Mouse (Mus musculus) forebrain, postnatal 0 days (tissue): ENCODE results near the gene Ephx4. TPM values are rescaled to one million over a fixed set of nuclear protein-coding genes. Genes with fewer than 3 reads are reported as not detected.
A peak's percentile ranks its signal among the peaks of the same experiment; 100 is the strongest.

Source experiments
- ATAC-seq: fragments of 200-750 bp; cut with Nextera tagmentation; 2 replicates; pipeline ENCODE4 v1.8.0; 2017; ENCODE audit warnings: mild to moderate bottlenecking, moderate library complexity
- DNase-seq: peaks from one replicate; pipeline ENCODE4 v3.0.0-alpha.2; 2015
- H3K27ac ChIP-seq: fragments of 300-500 bp; sonication (generic); 2 replicates; pipeline ENCODE4 v1.5.1; 2014; ENCODE audit warnings: low read depth, mild to moderate bottlenecking, antibody characterized with exemption, low read length, moderate library complexity, mixed read lengths
- H3K27me3 ChIP-seq: fragments of 300-500 bp; sonication (generic); 2 replicates; pipeline ENCODE4 v1.6.1; 2014; ENCODE audit warnings: mild to moderate bottlenecking, low read length, mixed read lengths; ENCODE audit not compliant: insufficient read depth
- H3K36me3 ChIP-seq: fragments of 300-500 bp; sonication (generic); 2 replicates; pipeline ENCODE4 v1.6.1; 2014; ENCODE audit warnings: mild to moderate bottlenecking, moderate library complexity; ENCODE audit not compliant: insufficient read depth
- H3K4me1 ChIP-seq: fragments of 300-500 bp; sonication (generic); 2 replicates; pipeline ENCODE4 v1.6.1; 2014; ENCODE audit warnings: antibody characterized with exemption; ENCODE audit not compliant: insufficient read depth
- H3K4me2 ChIP-seq: fragments of 300-500 bp; sonication (generic); 2 replicates; pipeline ENCODE4 v1.6.1; 2014; ENCODE audit warnings: low read depth, mild to moderate bottlenecking, moderate library complexity
- H3K4me3 ChIP-seq: fragments of 300-500 bp; sonication (generic); 2 replicates; pipeline ENCODE4 v1.5.1; 2014; ENCODE audit warnings: low read depth, low read length, mixed read lengths
- H3K9ac ChIP-seq: fragments of 300-500 bp; sonication (generic); 2 replicates; pipeline ENCODE4 v1.6.1; 2014; ENCODE audit warnings: mild to moderate bottlenecking
- H3K9me3 ChIP-seq: fragments of 300-500 bp; sonication (generic); 2 replicates; pipeline ENCODE4 v1.6.1; 2016; ENCODE audit warnings: low read length
- CTCF ChIP-seq: sonication (generic); IDR thresholded peaks from 2 replicates; pipeline ENCODE4 v1.5.1; 2016; ENCODE audit warnings: antibody characterized with exemption, control low read depth, low read depth
- WGBS: fragments of 180-500 bp; shearing (Covaris S2); extraction: QIAGEN DNeasy Blood & Tissue Kit; methylation state at CpG from one replicate; pipeline ENCODE4 v1.1.7; 2014; 5-methylcytosine and 5-hydroxymethylcytosine counted together
- polyA plus RNA-seq: library from polyadenylated mRNA; unstranded; fragments of >200 nt; fragmentation: Nextera tagmentation; extraction: Ambion mirVana; gene quantifications from 2 replicates; pipeline ENCODE4 v1.2.1, GENCODE M21; 2015
- total RNA-seq: library from RNA; depleted of rRNA; stranded (reverse); fragments of >200 nt; gene quantifications from 2 replicates; pipeline ENCODE4 v1.2.3, GENCODE M21; 2014

The Ephx4 gene
- total and polyA plus RNA-seq, 2 experiments from 2014 or later = 12.9 to 18.0 TPM

DNA sequence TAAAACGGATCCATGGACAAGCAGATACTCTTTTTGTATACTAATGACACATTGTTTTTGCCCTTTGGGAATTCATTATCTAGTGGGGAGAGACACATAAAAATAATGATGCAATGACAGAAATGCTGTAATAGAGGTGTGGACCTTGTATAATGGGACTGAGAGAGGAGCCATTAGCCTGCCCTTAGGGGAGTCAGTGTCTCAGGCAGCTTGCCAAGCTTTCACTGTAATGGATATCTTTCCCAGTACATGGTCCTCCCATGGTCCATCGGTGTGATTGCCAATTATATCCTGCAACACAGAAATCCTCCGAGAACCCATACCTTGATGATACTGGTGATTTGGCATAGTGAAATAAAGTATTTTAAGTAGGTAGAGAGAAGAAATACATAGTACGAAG is 41.7 kb downstream of the Ephx4 start:
- Histone ChIP-seq H3K4me1 (no peaks in the 10 kb centered on the region), H3K27me3 (no peaks in the 10 kb centered on the region), H3K9ac (no peak overlapping the region), H3K27ac (no peak overlapping the region), H3K4me3 (no peak overlapping the region), H3K9me3 (no peaks in the 10 kb centered on the region), H3K36me3 (no peaks in the 10 kb centered on the region), H3K4me2 (no peak overlapping the region)
- DNase-seq (no peak), ATAC-seq (no peak)
- WGBS = 77% methylated on average over 4 of the region's 4 CpGs
- no peak for TF ChIP-seq CTCF

DNA sequence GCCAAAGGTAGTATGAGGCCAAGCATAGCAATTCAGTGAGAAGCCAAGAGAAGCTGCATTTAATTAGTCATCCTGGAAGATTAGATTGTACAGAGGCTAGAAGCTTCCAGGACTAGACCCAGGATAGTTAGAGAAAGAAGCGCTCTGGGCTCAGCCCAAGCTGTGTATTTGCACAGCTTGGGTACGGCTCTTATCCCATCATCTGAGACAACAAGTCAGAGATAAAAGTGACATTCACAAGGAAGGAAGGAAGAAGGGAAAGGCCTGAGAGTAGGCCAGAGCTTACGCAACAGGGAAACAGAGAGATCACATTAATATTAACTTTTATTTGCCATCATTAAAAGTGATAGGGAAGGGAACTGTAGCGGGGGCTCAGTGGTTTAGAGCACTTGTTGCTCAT is 45.4 kb downstream of the Ephx4 start:
- 82% methylated on average over 4 of the region's 4 CpGs for WGBS
- TF ChIP-seq CTCF = no peak
- no peak overlapping the region for H3K4me3 ChIP-seq
- no peak for DNase-seq
- H3K27ac ChIP-seq = no peak overlapping the region
- no peaks in the 10 kb centered on the region for H3K9me3 ChIP-seq
- no peaks in the 10 kb centered on the region for H3K4me1 ChIP-seq
- ATAC-seq = peak; percentile 45
- no peaks in the 10 kb centered on the region for H3K27me3 ChIP-seq
- 0 out of 2 replicates have a peak, but pooled peaks cover 3% of the 10 kb centered on the region for H3K36me3 ChIP-seq
- H3K9ac ChIP-seq = no peak overlapping the region
- H3K4me2 ChIP-seq = no peak overlapping the region

DNA sequence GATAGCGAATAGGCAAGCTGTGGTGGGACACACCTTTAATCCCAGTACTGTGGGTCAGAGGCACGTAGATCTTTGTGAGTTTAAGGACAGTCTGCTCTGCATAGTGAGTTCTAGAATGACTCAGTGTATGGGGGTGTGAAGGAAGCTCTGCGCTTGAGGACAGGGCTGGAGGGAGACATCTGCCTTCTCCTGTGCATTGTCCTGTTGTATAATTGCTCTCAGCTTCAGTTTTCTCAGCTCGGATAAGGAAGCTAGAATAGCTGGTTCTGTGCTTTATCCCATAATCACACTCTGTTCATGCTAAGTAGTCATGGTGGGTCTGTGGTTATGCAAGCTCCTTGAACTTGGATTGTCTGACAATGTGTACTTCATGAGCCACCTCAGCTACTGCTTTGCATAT is 46.2 kb downstream of the Ephx4 start:
- no peak overlapping the region for H3K27ac ChIP-seq
- no peak overlapping the region for H3K4me3 ChIP-seq
- no peak overlapping the region for H3K9ac ChIP-seq
- TF ChIP-seq CTCF = no peak
- DNase-seq (no peak), ATAC-seq (no peak)
- no peaks in the 10 kb centered on the region for H3K9me3 ChIP-seq
- 0 out of 2 replicates have a peak, but pooled peaks cover 10% of the 10 kb centered on the region for H3K36me3 ChIP-seq
- H3K4me1 ChIP-seq = no peaks in the 10 kb centered on the region
- 92% methylated on average over 4 of the region's 4 CpGs for WGBS
- no peak overlapping the region for H3K4me2 ChIP-seq
- no peaks in the 10 kb centered on the region for H3K27me3 ChIP-seq

DNA sequence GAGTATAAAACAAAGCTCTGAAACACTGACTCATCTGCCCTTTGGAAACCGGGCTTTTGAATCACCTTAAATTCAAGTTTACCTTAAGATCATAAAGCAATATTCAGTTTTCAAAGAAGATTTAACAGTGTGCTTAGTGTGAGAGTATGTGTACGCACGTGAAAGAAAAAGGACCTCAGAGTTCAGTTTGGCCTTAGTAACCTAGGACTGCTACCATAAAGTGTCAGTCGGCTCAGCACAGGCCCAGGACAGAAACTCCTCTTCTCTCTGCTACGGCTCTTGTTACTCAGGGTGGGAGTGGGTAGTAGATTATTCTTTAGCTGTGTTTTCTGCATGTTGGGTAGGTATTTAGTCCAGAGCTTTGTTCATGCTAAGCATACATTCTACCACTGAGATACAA is 47.1 kb downstream of the Ephx4 start:
- no peak for ATAC-seq
- H3K9ac ChIP-seq = no peak overlapping the region

DNA sequence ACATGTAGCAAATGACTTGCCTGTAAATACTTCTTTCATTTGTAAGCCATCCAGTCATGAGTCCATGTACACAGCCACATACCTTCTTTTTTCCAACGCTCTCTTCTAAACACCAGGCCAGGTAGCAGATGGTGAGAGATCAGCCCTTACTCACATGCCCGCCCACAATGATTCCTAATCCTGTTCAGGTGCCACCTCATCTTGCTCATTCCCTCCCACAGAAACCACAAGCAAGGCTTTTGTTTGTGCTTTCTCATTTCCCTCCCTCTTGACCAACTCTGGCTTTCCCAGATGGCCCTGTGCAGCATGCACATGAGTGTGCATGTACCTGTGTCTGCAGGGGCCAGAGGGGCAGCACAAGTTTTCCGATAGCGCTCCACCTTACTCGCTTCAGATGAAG is 47.8 kb downstream of the Ephx4 start:
- Histone ChIP-seq H3K27me3 (no peaks in the 10 kb centered on the region), H3K4me3 (no peak overlapping the region), H3K36me3 (0 out of 2 replicates have a peak, but pooled peaks cover 10% of the 10 kb centered on the region), H3K4me2 (no peak overlapping the region), H3K27ac (no peak overlapping the region), H3K9ac (no peak overlapping the region), H3K4me1 (no peaks in the 10 kb centered on the region), H3K9me3 (no peaks in the 10 kb centered on the region)
- 92% methylated on average over 5 of the region's 5 CpGs for WGBS
- ATAC-seq (no peak), DNase-seq (no peak)
- TF ChIP-seq CTCF = no peak

More for the DNA sequence above, 47.1 kb downstream of the Ephx4 start:
- H3K4me3 ChIP-seq = no peak overlapping the region
- H3K27ac ChIP-seq = no peak overlapping the region
- DNase-seq = no peak
- 0 out of 2 replicates have a peak, but pooled peaks cover 10% of the 10 kb centered on the region for H3K36me3 ChIP-seq
- no peak overlapping the region for H3K4me2 ChIP-seq
- no peak for TF ChIP-seq CTCF
- H3K4me1 ChIP-seq = no peaks in the 10 kb centered on the region
- 92% methylated on average over 5 of the region's 5 CpGs for WGBS
- no peaks in the 10 kb centered on the region for H3K9me3 ChIP-seq
- no peaks in the 10 kb centered on the region for H3K27me3 ChIP-seq

DNA sequence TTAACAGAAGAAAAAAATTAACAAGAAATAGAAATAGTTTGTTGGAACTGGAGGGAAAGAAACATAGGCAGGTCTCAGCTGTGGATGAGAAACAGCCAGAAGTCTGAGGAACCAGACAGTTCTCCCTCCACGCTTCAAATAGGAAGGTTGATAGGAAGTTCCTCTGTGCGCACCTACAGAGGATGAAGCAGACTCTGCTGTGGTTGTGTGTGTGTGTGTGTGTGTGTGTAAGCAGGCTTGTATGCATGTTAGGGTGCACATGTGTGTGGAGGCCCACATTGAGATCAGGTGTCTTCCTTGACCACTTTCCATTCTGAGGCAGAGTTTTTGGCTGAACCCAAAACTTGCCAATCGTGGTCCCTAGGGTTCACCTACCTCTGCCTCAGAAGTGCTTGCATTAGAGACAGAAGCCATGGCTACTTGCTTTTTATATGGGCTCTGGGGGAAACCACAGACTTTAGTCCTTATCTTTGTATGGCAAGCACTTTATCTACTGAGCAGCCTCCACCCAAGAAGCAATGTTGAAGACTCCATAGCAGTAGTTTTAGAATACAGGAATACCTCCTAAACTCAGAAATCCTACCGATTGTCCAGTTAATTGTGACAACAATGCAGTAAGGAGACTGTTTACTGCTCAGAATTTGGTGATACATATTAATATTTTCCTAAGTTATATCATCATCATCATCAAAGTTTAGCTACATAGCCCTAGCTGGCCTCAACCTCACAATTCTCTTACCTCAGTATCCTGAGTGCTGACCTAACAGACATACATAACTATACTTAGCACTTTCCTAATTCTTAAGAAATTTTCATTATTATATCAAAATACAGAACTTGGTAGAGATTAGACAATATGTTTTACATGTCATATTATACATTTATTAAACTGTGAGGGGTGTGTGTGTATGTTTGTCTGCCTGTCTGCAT is 59.9 kb downstream of the Ephx4 start:
- ATAC-seq (no peak), DNase-seq (no peak)
- H3K27ac ChIP-seq = no peak overlapping the region
- 91% methylated on average over 4 of the region's 4 CpGs for WGBS
- TF ChIP-seq CTCF = no peak
- no peaks in the 10 kb centered on the region for H3K9me3 ChIP-seq
- H3K9ac ChIP-seq = no peak overlapping the region
- no peaks in the 10 kb centered on the region for H3K36me3 ChIP-seq
- H3K27me3 ChIP-seq = no peaks in the 10 kb centered on the region
- H3K4me3 ChIP-seq = no peak overlapping the region
- no peak overlapping the region for H3K4me2 ChIP-seq
- no peaks in the 10 kb centered on the region for H3K4me1 ChIP-seq

DNA sequence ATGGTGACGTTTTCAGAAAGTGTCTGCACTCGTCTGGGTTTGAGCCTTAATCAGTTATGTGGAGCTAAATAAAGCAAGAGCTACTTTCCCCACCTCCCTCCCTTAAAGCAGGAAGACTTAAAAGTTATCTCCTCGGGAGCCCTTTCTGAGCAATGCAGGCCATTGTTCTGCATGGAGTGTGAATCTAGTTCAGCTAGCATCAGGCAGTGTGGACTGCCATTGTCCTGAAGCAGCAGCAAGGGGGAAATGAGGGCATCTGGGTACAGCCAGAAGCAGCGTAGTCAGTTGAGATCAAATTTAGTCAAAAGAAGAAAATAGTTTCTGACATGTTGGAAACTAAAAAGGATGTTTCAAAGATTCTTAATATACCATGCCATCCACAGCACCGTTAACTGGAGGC is 64.0 kb downstream of the Ephx4 start:
- Histone ChIP-seq H3K9me3 (no peaks in the 10 kb centered on the region), H3K27me3 (no peaks in the 10 kb centered on the region), H3K4me2 (no peak overlapping the region), H3K4me3 (no peak overlapping the region), H3K4me1 (no peaks in the 10 kb centered on the region), H3K36me3 (peaks cover 6% of the 10 kb centered on the region; the same call in 1 of the 2 replicates), H3K9ac (no peak overlapping the region), H3K27ac (no peak overlapping the region)
- TF ChIP-seq CTCF = no peak
- 22% methylated on average over 5 of the region's 5 CpGs for WGBS
- no peak for DNase-seq
- peak; percentile 45 for ATAC-seq
